Mouse (Mus musculus) heart, adult 9 months (tissue): ENCODE data around the gene Adap1.

Experiments used
- DNase-seq, 2 experiments: peaks; one replicate each; pipeline ENCODE4 v3.0.0; 2022; ENCODE audit warnings: low spot score in 2 of 2

Gene Adap1

DNA sequence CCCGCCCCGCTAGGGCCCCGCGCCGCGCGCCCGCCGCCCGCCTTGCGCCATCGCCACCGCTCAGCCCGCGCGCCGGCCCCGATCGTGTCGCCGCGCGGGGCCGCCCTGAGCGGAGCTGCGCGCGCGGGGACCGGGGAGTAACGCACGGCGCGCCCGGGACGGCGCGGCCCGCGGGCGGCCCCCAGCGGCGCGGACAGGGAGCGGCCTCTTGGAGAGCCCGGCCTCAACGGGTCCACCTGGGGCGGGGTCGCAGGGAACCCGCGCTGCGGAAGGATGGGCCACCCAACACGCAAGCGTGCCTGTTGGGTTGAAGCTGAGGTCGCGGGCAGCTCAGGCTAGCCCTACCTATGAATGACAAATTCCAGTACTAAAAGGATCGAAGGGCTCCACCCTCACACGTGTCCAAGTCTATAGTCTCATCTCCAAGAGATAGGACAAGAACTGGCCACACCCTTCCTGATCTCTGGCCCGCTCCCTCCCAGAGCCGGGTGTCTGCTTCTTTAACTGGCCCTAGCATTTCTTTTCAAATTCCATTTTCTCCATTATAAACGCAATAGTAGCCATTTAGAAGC, at the start of gene Adap1:
Gene Adap1, minus strand, starts transcription at position 228 of the 572 bp plus-strand sequence.
- peak; percentile 42 to 47 for DNase-seq

DNA sequence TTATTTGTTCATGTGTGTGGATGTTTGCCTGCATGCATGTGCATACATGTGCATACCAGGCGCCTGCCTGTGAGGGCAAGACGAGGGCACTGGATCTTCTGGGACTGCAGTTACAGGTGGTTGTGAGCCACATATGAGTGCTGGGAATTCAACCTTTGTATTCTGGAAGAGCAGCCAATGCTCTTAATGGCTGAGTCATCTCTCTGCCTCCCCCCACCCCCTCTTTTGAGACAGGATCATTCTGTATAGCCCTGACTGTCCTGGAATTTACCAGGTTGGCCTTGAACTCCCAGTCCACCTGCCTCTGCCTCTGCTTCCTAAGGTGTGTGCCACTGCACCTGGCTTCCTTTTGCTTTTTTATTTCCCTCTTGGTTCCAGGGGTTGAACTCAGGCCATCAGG, 49.4 kb upstream of the Adap1 start:
- no peak for DNase-seq

DNA sequence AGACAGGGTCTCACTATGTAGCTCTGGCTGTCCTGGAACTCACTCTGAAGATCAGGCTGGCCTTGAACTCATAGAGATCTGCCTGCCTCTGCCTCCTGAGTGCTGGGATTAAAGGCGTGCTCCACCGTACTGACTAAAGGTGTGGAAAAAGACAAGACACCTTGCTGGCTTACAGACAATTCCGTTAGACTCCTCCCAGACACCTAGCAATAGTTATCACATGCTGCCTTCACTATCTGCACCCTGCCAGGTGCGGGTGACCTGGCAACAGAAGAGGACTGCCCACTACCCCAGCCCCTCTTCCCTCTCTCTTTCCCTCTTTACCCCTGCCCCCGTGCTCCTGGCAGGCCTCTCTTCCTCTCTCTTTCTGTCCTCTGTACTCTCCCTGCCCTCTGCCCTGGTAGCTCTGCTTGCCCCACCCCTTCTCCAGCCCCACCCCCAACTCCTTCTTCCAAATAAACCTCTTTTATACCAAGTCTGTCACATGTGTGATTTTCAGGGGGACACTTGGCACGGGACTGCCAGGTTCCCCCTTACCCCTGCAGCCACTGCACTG, 48.5 kb upstream of the Adap1 start:
- DNase-seq = no peak

- DNase-seq = no peak
These were observed 47.7 kb upstream of the Adap1 start for GRCm38 (mm10) chr5:139373126-139373525.

DNA sequence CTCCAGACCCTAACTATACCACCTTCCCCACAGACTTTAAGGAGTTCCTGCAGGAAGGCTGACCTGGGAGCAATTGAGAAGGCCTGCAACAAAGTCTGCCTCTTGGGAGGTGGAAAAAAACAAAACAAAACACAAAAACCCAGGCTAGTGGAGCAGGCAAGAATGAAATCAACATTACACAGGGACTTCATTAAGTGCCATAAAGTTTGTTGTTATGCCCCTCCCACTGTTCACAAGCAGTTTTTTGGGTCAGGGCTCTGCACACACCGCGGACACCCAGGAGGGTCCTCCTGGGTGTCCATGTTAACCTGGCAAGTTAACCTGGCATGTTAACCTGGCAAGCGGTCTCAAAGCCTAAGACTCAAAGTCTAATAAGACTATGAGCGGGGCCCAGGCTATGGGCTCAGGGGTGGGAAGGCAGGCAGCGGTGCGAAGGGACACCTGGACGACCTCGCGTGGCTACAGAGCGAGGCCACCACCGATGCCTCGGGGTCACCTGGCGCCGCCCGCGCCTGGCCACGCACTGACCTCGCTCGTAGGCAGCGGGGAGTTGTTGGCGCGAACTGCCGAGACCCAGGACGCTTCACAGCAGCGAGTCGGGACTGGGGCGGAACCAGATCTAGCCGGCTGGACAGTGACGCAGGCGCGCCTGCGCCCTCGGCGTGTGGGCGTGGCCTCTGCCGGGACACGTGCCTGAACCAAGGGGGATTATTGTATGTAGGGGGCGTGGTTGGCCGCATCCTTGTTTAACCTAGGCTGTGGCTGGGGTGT, 46.4 kb upstream of the Adap1 start:
- DNase-seq = peak; percentile 94 to 95

DNA sequence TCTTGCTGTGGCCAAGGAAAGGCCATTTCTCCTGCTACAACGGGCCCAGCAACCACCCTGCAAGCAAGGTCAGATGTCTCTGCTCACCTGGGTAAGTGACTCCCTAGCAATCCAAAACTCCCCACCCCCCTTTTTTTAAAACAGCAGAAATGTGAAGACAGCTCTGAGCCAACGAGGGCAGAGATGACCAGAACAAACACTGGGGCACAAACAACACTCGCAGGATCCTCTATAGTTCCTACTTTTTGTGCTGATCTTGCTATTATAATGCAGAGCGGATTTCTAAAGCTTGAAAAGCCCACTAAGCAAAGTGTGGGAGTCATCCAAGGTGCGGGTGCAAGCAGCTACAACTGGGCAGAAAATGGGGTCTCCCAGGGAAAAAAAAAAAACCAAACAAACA, 45.7 kb upstream of the Adap1 start:
- DNase-seq = no peak

DNA sequence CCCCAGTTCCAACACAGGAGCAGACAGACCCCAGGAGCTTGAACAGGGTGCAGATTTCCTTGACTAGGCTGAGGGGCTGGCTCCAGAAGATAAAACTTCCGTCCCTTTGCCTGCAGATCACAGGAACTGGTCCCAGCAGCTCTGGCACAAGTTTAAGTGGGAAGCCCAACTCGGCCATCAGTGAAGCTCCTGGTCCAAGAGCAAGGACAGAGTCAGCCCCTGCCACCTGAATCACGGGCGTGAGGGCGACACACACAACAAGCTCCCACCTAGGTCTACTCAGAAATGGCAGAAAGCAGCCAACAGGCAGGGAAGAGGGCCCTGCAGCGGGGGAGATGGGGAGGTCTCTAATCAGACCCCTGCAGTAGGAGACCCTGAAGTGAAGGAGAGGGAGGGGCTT, 44.9 kb upstream of the Adap1 start:
- no peak for DNase-seq

- DNase-seq = no peak
These were observed 43.4 kb upstream of the Adap1 start for GRCm38 (mm10) chr5:139368638-139369320.

DNA sequence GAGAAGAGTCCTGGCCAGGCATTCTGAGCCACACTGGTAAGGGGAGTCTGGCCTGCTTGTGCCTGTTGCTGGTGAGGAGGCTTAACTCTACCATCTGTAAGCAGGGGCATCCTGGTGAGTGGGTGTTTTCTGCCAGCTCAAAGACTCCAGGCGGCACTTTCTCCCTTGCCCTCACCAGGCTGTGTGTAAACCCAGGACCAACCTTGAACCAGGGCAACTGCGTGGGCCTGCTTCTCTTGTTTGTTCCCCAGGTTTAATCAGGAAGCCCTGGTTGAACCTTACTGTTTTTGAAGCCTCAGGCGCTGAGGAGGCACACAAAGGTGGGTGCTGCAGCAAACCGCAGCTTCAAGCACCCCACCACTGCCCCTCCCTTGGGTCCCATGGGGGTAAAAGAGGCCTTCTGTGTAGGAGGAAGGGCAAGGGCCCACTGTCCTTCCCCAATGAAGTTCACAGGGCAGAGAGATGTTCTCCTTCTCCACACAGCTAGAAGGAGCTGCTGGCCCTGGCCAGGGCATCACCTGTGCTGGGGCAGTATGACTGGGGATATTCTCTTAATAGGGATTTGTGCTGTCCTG, 42.5 kb upstream of the Adap1 start:
- no peak for DNase-seq

GRCm38 (mm10) chr5:139366484-139366883, 41.1 kb upstream of the Adap1 start:
- no peak for DNase-seq

DNA sequence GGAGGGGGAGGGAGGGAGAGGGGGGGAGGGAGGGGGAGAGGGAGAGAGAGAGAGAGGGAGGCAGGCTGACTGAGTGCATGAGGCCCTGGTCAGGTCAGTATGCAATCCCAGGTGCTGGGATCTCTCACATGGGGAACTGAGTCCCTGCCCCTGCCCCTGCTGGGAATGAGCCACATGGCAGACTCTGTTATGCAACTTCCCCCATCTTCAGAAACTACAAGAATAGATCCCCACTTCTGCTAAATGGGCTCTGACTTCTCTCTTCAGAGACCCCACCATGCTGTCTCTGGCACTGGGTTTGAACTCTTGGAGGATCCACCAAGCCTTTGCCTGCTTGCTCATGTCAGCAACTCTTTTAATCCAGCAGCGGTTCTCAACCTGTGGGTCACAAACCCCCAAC, 40.4 kb upstream of the Adap1 start:
- DNase-seq = peak in 1 of 2 experiments; percentile 68

DNA sequence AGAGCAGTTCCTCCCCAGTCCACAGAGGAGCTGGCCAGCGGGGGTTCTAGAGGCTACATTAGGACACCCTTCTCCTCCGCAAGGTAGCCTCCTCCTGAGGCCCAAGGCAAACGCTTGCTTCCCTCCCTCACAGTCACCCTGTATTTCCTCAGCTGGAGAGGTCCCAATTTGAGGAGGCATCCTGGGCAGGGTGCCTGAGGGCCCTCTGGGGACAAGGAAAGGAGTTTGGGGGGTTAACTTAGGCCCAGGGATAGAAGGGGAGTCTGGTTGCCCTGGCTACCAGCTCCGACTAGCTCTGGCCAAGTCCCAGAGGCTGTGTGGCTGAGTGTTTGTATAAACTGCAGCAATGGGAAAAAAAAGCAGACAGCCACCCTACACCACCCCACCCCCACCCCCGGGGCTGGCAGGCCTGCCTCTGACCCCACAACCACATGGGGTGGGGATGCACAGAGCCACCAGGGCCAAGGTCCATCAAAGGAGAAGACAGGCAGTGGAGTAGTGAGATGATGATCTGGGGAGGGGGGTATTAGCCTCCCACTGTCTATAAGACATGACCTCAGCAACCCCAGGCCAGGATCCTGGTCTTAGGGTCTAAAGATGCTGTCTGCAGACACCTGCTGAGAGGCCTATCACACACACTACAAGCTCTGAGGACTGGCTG, 39.6 kb upstream of the Adap1 start:
- DNase-seq = no peak

- peak; percentile 85 to 90 for DNase-seq
These were observed 39.0 kb upstream of the Adap1 start for GRCm38 (mm10) chr5:139364260-139364910.

DNA sequence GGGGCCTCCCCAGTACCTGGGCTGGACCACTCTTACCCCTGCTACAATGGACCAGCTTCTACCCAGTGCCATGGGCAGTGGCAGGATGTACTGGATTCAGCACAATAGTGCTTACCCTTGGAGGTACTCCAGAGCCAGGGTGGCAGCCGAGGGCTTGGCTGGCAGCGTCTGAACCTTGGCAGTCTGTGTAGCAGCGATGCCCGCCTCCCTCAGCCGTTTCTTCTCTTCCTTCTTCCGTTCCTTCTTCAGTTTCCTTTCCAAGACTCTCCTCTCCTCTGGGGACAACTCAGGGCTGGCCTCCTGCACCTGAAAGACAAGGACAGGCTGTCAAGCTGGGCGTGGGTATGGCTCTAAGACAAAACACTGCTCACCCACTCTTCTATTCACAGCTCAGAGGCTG, 38.4 kb upstream of the Adap1 start:
- no peak for DNase-seq

GRCm38 (mm10) chr5:139359244-139359643, 33.8 kb upstream of the Adap1 start:
- no peak for DNase-seq

- DNase-seq = no peak
These were observed 33.2 kb upstream of the Adap1 start for GRCm38 (mm10) chr5:139358653-139359052.

DNA sequence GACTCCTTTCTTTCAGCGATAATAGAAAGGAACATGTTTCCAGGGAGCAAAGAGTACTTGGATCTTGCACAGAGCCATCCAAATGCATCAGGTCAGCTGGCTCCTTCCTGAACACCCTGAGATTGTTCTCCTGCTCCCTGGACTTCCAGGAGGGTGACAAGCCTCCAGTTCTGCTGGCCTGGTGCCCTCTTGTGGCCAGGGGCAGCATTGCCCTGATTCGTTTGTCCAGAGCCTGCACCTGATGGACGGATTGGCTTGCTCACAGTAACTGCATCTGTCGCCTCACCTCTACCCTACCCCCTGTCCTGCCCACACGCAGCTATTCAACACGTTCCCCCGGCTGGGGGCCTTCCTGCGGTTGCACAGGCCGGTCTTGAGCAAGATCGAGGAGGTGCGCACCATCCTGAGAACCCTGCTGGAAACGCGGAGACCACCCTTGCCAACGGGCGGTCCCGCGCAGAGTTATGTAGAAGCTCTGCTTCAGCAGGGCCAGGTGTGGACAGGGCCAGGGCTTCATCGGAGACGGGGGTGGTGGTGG, 29.9 kb upstream of the Adap1 start:
- peak; percentile 48 to 68 for DNase-seq

DNA sequence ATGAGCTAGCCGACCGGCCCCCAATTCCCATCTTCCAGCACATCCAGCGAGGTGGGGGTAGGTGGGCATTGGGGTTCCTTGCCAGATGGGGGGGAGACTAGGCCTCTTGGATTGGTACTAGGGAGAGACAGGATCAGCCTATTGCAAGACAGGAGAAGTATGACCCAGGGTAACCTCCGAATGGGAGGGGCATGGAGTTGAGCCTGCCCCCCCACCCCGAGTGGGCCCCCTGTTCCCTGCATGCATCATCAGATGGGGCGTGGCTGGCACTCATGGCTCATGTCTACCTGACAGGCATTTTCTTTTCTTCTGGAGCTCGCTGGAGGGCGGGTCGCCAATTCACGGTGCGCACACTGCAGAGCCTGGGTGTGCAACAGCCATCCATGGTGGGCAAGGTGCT, 28.5 kb upstream of the Adap1 start:
- DNase-seq = no peak

GRCm38 (mm10) chr5:139353496-139353895, 28.1 kb upstream of the Adap1 start:
- DNase-seq = no peak

DNA sequence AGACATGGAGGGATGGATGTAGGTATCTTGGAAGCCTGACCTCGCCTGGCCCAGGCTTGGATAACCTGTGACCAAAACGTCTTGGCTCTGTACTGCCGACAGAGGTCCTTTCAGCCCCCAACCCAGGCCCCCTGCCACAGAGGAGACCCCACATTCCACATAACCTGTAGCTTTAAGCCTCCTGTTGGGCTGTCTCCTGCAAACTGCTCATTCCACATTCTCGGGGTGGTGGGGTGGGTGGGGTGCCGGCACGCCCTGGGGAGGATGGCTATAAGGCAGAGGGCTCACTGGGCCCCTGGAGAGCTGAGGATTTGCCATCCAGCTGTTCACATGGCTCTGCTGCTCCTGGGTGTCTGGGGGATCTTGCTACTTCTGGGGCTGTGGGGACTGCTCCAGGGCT, 26.9 kb upstream of the Adap1 start, which contains the start of gene Cyp2w1:
Gene Cyp2w1, plus strand, starts transcription at position 301 of the 400 bp plus-strand sequence.
- no peak for DNase-seq

GRCm38 (mm10) chr5:139351628-139352027, 26.2 kb upstream of the Adap1 start:
- no peak for DNase-seq
